Mouse (Mus musculus) CH12.LX (cell line): ENCODE measurements at regions not wholly inside any gene's neighbourhood (a gene's known extent, or its start where the extent isn't known, plus 50 kb on each side); places are given as distances from the start of the nearest gene placed in this dataset.
A peak's percentile ranks its signal among the peaks of the same experiment; 100 is the strongest.

Experiments
- DNase-seq: peaks from one replicate; pipeline ENCODE4 v3.0.0-alpha.2; 2013; ENCODE audit errors: extremely low read depth
- H3K27ac ChIP-seq: 2 replicates; pipeline ENCODE4 v1.5.1; 2012; ENCODE audit warnings: low read depth, mild to moderate bottlenecking, control low read depth, moderate library complexity; ENCODE audit not compliant: insufficient read depth
- H3K27me3 ChIP-seq: replicated peaks from 2 replicates; pipeline ENCODE3; 2012; ENCODE audit warnings: inconsistent platforms
- H3K36me3 ChIP-seq, 2 experiments: replicated peaks in 1 of 2; 2 replicates each; pipeline versions ENCODE3 to v1.6.1; 2012; ENCODE audit warnings: inconsistent platforms in 1 of 2, low read length in 1 of 2, mild to moderate bottlenecking in 1 of 2, mixed read lengths in 1 of 2, moderate library complexity in 1 of 2; ENCODE audit not compliant: control insufficient read depth in 1 of 2, insufficient read depth in 1 of 2
- H3K4me1 ChIP-seq, 2 experiments: 2 replicates each; pipeline ENCODE4 v1.6.1; 2012; ENCODE audit warnings: inconsistent platforms in 1 of 2, moderate library complexity in 1 of 2; ENCODE audit not compliant: insufficient read depth in 2 of 2, control insufficient read depth in 1 of 2
- H3K4me2 ChIP-seq: 2 replicates; pipeline ENCODE4 v1.6.1; 2012; ENCODE audit warnings: low read depth, mild to moderate bottlenecking, control low read depth; ENCODE audit not compliant: poor library complexity, insufficient read depth, severe bottlenecking
- H3K4me3 ChIP-seq, 3 experiments: fragments of 150-350 bp in 1 of 3; sonication (generic) in 1 of 3; replicated peaks in 1 of 3; 2 replicates each; pipeline versions ENCODE3 to v1.5.1; 2011 to 2012; ENCODE audit warnings: low read depth in 2 of 3, low read length in 2 of 3, mild to moderate bottlenecking in 2 of 3, moderate library complexity in 2 of 3, control low read depth in 1 of 3, improper control_type of control experiment in 1 of 3, inconsistent platforms in 1 of 3, mixed read lengths in 1 of 3; ENCODE audit not compliant: poor library complexity in 1 of 3
- H3K79me2 ChIP-seq: replicated peaks from 2 replicates; pipeline ENCODE4 v1.6.1; 2012; ENCODE audit warnings: mild to moderate bottlenecking, moderate library complexity; ENCODE audit not compliant: control insufficient read depth, poor library complexity, insufficient read depth, severe bottlenecking; ENCODE audit errors: extremely low read depth
- H3K9ac ChIP-seq: 2 replicates; pipeline ENCODE4 v1.6.1; 2012; ENCODE audit warnings: low read depth, mild to moderate bottlenecking, control low read depth, moderate library complexity; ENCODE audit not compliant: insufficient read depth
- H3K9me3 ChIP-seq: replicated peaks from 2 replicates; pipeline ENCODE3; 2012; ENCODE audit warnings: low read length, inconsistent platforms, mixed read lengths
- BHLHE40 ChIP-seq: IDR thresholded peaks from 2 replicates; pipeline ENCODE4 v1.6.1; 2011; ENCODE audit warnings: mild to moderate bottlenecking, low read depth, low read length, improper control_type of control experiment
- CHD1 ChIP-seq: IDR thresholded peaks from 2 replicates; pipeline ENCODE4 v1.6.1; 2012; ENCODE audit warnings: low read depth, low read length, improper control_type of control experiment, inconsistent platforms
- ELF1 ChIP-seq: IDR thresholded peaks from 2 replicates; pipeline ENCODE4 v1.6.1; 2014; ENCODE audit warnings: low read depth, mild to moderate bottlenecking, inconsistent platforms, low read length, improper control_type of control experiment
- EP300 ChIP-seq: IDR thresholded peaks from 2 replicates; pipeline ENCODE4 v1.6.1; 2011; ENCODE audit warnings: low read length, improper control_type of control experiment
- ETS1 ChIP-seq: conservative IDR thresholded peaks from 2 replicates; pipeline ENCODE4 v1.6.1; 2012; ENCODE audit warnings: low read depth, mild to moderate bottlenecking, inconsistent platforms, low read length, improper control_type of control experiment, moderate library complexity
- GABPA ChIP-seq: IDR thresholded peaks from 2 replicates; pipeline ENCODE4 v1.6.1; 2012; ENCODE audit warnings: low read depth, low read length, improper control_type of control experiment, inconsistent platforms; ENCODE audit not compliant: insufficient replicate concordance
- HCFC1 ChIP-seq: IDR thresholded peaks from 2 replicates; pipeline ENCODE4 v1.6.1; 2012; ENCODE audit warnings: low read depth, mild to moderate bottlenecking, inconsistent platforms, low read length, improper control_type of control experiment
- IRF4 ChIP-seq: IDR thresholded peaks from 2 replicates; pipeline ENCODE4 v1.6.1; 2014; ENCODE audit warnings: low read depth, mild to moderate bottlenecking, inconsistent platforms, low read length, improper control_type of control experiment
- JUN ChIP-seq: IDR thresholded peaks from 2 replicates; pipeline ENCODE4 v1.6.1; 2011; ENCODE audit warnings: low read depth, mild to moderate bottlenecking, low read length, improper control_type of control experiment, moderate library complexity; ENCODE audit not compliant: insufficient read depth
- JUND ChIP-seq: conservative IDR thresholded peaks from 2 replicates; pipeline ENCODE4 v1.6.1; 2011; ENCODE audit warnings: low read depth, low read length, improper control_type of control experiment
- KAT2A ChIP-seq: IDR thresholded peaks from 2 replicates; pipeline ENCODE4 v1.6.1; 2012; ENCODE audit warnings: low read length, improper control_type of control experiment, inconsistent platforms; ENCODE audit not compliant: insufficient replicate concordance
- MAFK ChIP-seq: IDR thresholded peaks from 2 replicates; pipeline ENCODE4 v1.6.1; 2011; ENCODE audit warnings: low read length, improper control_type of control experiment; ENCODE audit not compliant: insufficient replicate concordance
- MAX ChIP-seq: IDR thresholded peaks from 2 replicates; pipeline ENCODE4 v1.6.1; 2011; ENCODE audit warnings: low read length, improper control_type of control experiment
- MAZ ChIP-seq: IDR thresholded peaks from 2 replicates; pipeline ENCODE4 v1.6.1; 2012; ENCODE audit warnings: low read depth, mild to moderate bottlenecking, inconsistent platforms, low read length, improper control_type of control experiment, moderate library complexity
- MEF2A ChIP-seq: IDR thresholded peaks from 2 replicates; pipeline ENCODE4 v1.6.1; 2014; ENCODE audit warnings: low read depth, mild to moderate bottlenecking, inconsistent platforms, low read length, improper control_type of control experiment, borderline replicate concordance
- MXI1 ChIP-seq: IDR thresholded peaks from 2 replicates; pipeline ENCODE4 v1.6.1; 2011; ENCODE audit warnings: mild to moderate bottlenecking, low read depth, low read length, improper control_type of control experiment
- MYC ChIP-seq: IDR thresholded peaks from 2 replicates; pipeline ENCODE4 v1.6.1; 2011; ENCODE audit warnings: low read depth, mild to moderate bottlenecking, improper control_type of control experiment, low read length
- NELFE ChIP-seq: IDR thresholded peaks from 2 replicates; pipeline ENCODE4 v1.6.1; 2011; ENCODE audit warnings: low read depth, low read length, improper control_type of control experiment
- NRF1 ChIP-seq: IDR thresholded peaks from 2 replicates; pipeline ENCODE4 v1.6.1; 2014; ENCODE audit warnings: low read depth, mild to moderate bottlenecking, inconsistent platforms, low read length, improper control_type of control experiment, moderate library complexity
- PAX5 ChIP-seq: IDR thresholded peaks from 2 replicates; pipeline ENCODE4 v1.6.1; 2012; ENCODE audit warnings: low read length, inconsistent platforms, mixed read lengths
- POLR2A ChIP-seq: IDR thresholded peaks from 2 replicates; pipeline ENCODE4 v1.6.1; 2011; ENCODE audit warnings: low read depth, mild to moderate bottlenecking, improper control_type of control experiment, low read length
- POLR2AphosphoS2 ChIP-seq: IDR thresholded peaks from 2 replicates; pipeline ENCODE4 v1.6.1; 2011; ENCODE audit warnings: low read depth, low read length, improper control_type of control experiment
- RAD21 ChIP-seq: IDR thresholded peaks from 2 replicates; pipeline ENCODE4 v1.6.1; 2011; ENCODE audit warnings: low read depth, mild to moderate bottlenecking, low read length, improper control_type of control experiment, moderate library complexity
- SIN3A ChIP-seq: IDR thresholded peaks from 2 replicates; pipeline ENCODE4 v1.6.1; 2012; ENCODE audit warnings: low read length, improper control_type of control experiment, inconsistent platforms
- SMC3 ChIP-seq: IDR thresholded peaks from 2 replicates; pipeline ENCODE4 v1.6.1; 2011; ENCODE audit warnings: low read depth, low read length, improper control_type of control experiment
- TBP ChIP-seq: conservative IDR thresholded peaks from 2 replicates; pipeline ENCODE4 v1.6.1; 2011; ENCODE audit warnings: low read depth, low read length, improper control_type of control experiment
- TCF12 ChIP-seq: IDR thresholded peaks from 2 replicates; pipeline ENCODE4 v1.6.1; 2014; ENCODE audit warnings: low read depth, mild to moderate bottlenecking, inconsistent platforms, low read length, improper control_type of control experiment
- UBTF ChIP-seq: IDR thresholded peaks from 2 replicates; pipeline ENCODE4 v1.6.1; 2012; ENCODE audit warnings: low read depth, mild to moderate bottlenecking, inconsistent platforms, low read length, improper control_type of control experiment, moderate library complexity
- USF1 ChIP-seq: IDR thresholded peaks from 2 replicates; pipeline ENCODE4 v1.6.1; 2014; ENCODE audit warnings: low read depth, mild to moderate bottlenecking, inconsistent platforms, low read length, improper control_type of control experiment
- ZC3H11A ChIP-seq: IDR thresholded peaks from 2 replicates; pipeline ENCODE4 v1.6.1; 2012; ENCODE audit warnings: low read depth, mild to moderate bottlenecking, inconsistent platforms, low read length, improper control_type of control experiment
- ZKSCAN1 ChIP-seq: IDR thresholded peaks from 2 replicates; pipeline ENCODE4 v1.6.1; 2012; ENCODE audit warnings: low read depth, inconsistent platforms, low read length, improper control_type of control experiment, borderline replicate concordance
- ZMIZ1 ChIP-seq: IDR thresholded peaks from 2 replicates; pipeline ENCODE4 v1.6.1; 2012; ENCODE audit warnings: low read depth, mild to moderate bottlenecking, inconsistent platforms, low read length, improper control_type of control experiment
- ZNF384 ChIP-seq: IDR thresholded peaks from 2 replicates; pipeline ENCODE4 v1.6.1; 2012; ENCODE audit warnings: low read depth, low read length, improper control_type of control experiment, inconsistent platforms
- dilution Hi-C: fragments of 300-500 bp; cut with MboI; formaldehyde crosslinking; loops from 2 replicates; pipeline ENCODE4 v1.14.3; 2020; ENCODE audit warnings: low sequenced_read_pairs; ENCODE audit not compliant: extremely low pct_unique_long_range_greater_than_20kb, extremely low pct_ligation_motif_present
- in situ Hi-C: fragments of 300-500 bp; cut with MboI; formaldehyde crosslinking; loops from 3 replicates; pipeline ENCODE4 v1.14.3; 2019; ENCODE audit warnings: low sequenced_read_pairs, low pct_ligation_motif_present, low pct_unique_long_range_greater_than_20kb, mixed read lengths

DNA sequence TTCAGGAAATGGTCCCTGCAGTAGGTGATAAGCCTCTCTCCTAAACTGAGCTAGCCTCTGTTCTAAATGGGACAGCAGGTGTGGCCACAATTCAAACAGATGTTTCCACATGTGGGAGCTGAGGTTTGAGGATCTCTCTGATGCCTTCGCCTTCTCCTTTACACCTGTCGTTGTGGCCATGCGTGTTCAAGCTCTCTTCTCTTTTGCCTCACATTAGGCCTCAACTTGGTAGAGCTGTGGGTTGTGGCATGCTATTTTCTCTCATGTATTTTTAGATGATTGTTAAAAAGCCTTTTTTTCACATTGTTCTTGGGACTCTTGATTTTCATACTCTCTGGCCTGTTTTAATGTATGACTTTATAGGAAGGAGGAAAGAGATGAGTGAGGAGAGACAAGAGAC, 526.8 kb downstream of the Lmo4 start:
- dilution Hi-C loops: no loop called here
- DNase-seq: peak; percentile 74

DNA sequence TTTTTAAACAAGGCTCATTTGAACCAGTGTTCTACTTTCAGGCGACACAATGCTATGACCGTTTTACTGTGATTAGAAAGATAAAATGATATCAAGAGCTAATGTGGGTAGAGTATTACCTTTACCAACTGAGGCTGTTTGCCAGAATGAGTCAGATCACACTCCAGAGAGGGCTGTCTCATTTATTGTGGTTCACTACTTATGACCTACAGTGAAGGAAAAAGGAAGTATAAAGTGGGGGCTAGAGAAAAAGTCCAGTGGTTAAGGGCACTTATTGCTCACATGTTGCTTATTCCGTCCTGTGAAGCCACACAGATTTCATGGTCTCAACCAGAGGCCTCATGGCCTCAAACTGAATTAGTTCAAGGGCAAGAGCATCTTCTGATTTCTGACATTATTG, 530.2 kb downstream of the Lmo4 start:
- H3K36me3 ChIP-seq: no peaks in the 10 kb centered on the region
- peak; percentile 74 for DNase-seq
- peaks cover 17 to 25% of the 10 kb centered on the region in 2 experiments for H3K4me1 ChIP-seq
- H3K4me3 ChIP-seq: no peak overlapping the region
- H3K27ac ChIP-seq: no peak overlapping the region
- peak overlapping the region; percentile 59; the same call in 1 of the 2 replicates for H3K4me2 ChIP-seq
- H3K79me2 ChIP-seq: no peaks in the 10 kb centered on the region
- H3K27me3 ChIP-seq: peaks cover 2% of the 10 kb centered on the region
- dilution Hi-C loops: no loop called here
- in situ Hi-C loops: no loop called here
- H3K9me3 ChIP-seq: no peaks in the 10 kb centered on the region
- H3K9ac ChIP-seq: no peak overlapping the region
- TF ChIP-seq IRF4 (peak; percentile 56), NELFE (no peak), NRF1 (no peak), ZKSCAN1 (no peak), POLR2AphosphoS2 (no peak), TBP (no peak), JUND (peak; percentile 69; the same call in 1 of the 2 replicates), MAX (no peak), MXI1 (no peak; the same call in 1 of the 2 replicates), JUN (peak; percentile 16), ELF1 (no peak), TCF12 (no peak), MYC (no peak), HCFC1 (no peak), SIN3A (no peak), PAX5 (no peak), RAD21 (no peak), POLR2A (no peak), BHLHE40 (peak; percentile 85), UBTF (no peak), ZNF384 (no peak), MAZ (peak; percentile 34; the same call in 1 of the 2 replicates), KAT2A (no peak), ZMIZ1 (0 out of 2 replicates have a peak, but pooled peaks have one; percentile 65), SMC3 (no peak)

More for the DNA sequence above, 526.8 kb downstream of the Lmo4 start:
- no peak overlapping the region for H3K4me3 ChIP-seq
- H3K36me3 ChIP-seq: no peaks in the 10 kb centered on the region
- H3K4me1 ChIP-seq: peaks cover 17 to 25% of the 10 kb centered on the region in 2 experiments
- no peaks in the 10 kb centered on the region for H3K27me3 ChIP-seq
- TF ChIP-seq MAFK: peak; percentile 60; the same call in 1 of the 2 replicates
- no peak for TF ChIP-seq PAX5
- no peak for TF ChIP-seq ZMIZ1
- TF ChIP-seq CHD1: no peak
- TF ChIP-seq ZNF384: peak; percentile 69
- no peak for TF ChIP-seq GABPA
- no peak for TF ChIP-seq NRF1
- TF ChIP-seq KAT2A: 0 out of 2 replicates have a peak, but pooled peaks have one; percentile 27
- TF ChIP-seq JUND: 0 out of 2 replicates have a peak, but pooled peaks have one; percentile 20
- peak; percentile 59 for TF ChIP-seq MAX
- TF ChIP-seq USF1: no peak
- peak; percentile 47; the same call in 1 of the 2 replicates for TF ChIP-seq BHLHE40
- 0 out of 2 replicates have a peak, but pooled peaks have one; percentile 22 for TF ChIP-seq MYC
- TF ChIP-seq TCF12: peak; percentile 92
- no peak for TF ChIP-seq NELFE
- no peak for TF ChIP-seq ZC3H11A
- no peak for TF ChIP-seq UBTF
- TF ChIP-seq EP300: peak; percentile 80
- no peak; the same call in 1 of the 2 replicates for TF ChIP-seq RAD21
- peak; percentile 91 for TF ChIP-seq MEF2A
- TF ChIP-seq ETS1: peak; percentile 54; the same call in 1 of the 2 replicates
- TF ChIP-seq POLR2A: no peak
- H3K9ac ChIP-seq: no peak overlapping the region
- no peak overlapping the region for H3K4me2 ChIP-seq
- in situ Hi-C loops: no loop called here
- H3K79me2 ChIP-seq: no peaks in the 10 kb centered on the region
- no peaks in the 10 kb centered on the region for H3K9me3 ChIP-seq
- no peak overlapping the region for H3K27ac ChIP-seq
